Mouse (Mus musculus) ES-E14 (cell line): ENCODE measurements around the gene Arhgef11.

Experiments
- CHD2 ChIP-seq: IDR thresholded peaks from 2 replicates; pipeline ENCODE4 v1.6.1; 2014; ENCODE audit warnings: mild to moderate bottlenecking, low read depth, low read length, inconsistent platforms
- HCFC1 ChIP-seq: IDR thresholded peaks from 2 replicates; pipeline ENCODE4 v1.6.1; 2012; ENCODE audit warnings: low read length, inconsistent platforms, borderline replicate concordance; ENCODE audit not compliant: insufficient read depth
- MAFK ChIP-seq: IDR thresholded peaks from 2 replicates; pipeline ENCODE4 v1.6.1; 2014; ENCODE audit warnings: mild to moderate bottlenecking, low read depth, low read length, inconsistent platforms; ENCODE audit not compliant: insufficient read depth
- ZNF384 ChIP-seq: IDR thresholded peaks from 2 replicates; pipeline ENCODE4 v1.6.1; 2012; ENCODE audit warnings: low read depth, low read length, inconsistent platforms

- no peak for TF ChIP-seq MAFK
- no peak for TF ChIP-seq CHD2
- TF ChIP-seq HCFC1, result no peak
- no peak for TF ChIP-seq ZNF384
These were observed 26.1 kb downstream of the Arhgef11 start for GRCm38 (mm10) chr3:87643453-87643852.
